Mouse (Mus musculus) cerebellum, adult 2 months (tissue): ENCODE data around the gene Akt3.

Experiments
- CTCF ChIP-seq: fragments of 200-500 bp; IDR thresholded peaks from 2 replicates; pipeline ENCODE4 v1.5.1; 2011; ENCODE audit warnings: low read depth, mild to moderate bottlenecking, control low read depth, low read length, moderate library complexity, borderline replicate concordance; ENCODE audit not compliant: insufficient read depth
- POLR2A ChIP-seq: fragments of 200-500 bp; IDR thresholded peaks from 2 replicates; pipeline ENCODE4 v1.6.1; 2011; ENCODE audit warnings: low read length, control low read depth, borderline replicate concordance; ENCODE audit not compliant: insufficient read depth

DNA sequence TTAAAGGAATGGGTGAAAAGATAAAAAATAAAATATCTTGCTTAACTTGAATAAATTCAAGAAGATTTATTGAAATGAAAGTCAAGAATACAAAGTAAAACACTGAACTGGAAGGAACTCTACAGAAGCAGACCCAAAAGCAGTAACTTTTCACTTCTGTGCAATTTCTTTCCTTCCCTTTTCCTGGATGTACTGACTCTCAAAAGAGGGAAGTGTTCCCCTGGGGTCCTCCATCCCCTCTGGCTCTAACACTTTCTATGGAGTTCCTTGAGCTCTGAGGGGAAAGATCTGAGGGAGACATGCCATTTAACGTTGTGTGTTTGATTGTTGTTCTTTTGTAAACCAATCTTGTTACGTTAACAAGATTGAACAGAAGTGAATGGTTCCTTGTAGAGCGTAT, 66.4 kb downstream of the Akt3 start:
- TF ChIP-seq CTCF = no peak
- no peak for TF ChIP-seq POLR2A
